Mouse (Mus musculus) kidney, postnatal 0 days (tissue): ENCODE results near the gene Mbnl2. TPM values are rescaled to one million over a fixed set of nuclear protein-coding genes. Genes with fewer than 3 reads are reported as not detected.

Source experiments
- ATAC-seq: fragments of 200-750 bp; cut with Nextera tagmentation; replicated peaks from 2 replicates; pipeline ENCODE4 v1.8.0; 2017; ENCODE audit warnings: low read depth, moderate number of reproducible peaks, moderate TSS enrichment, moderate library complexity; ENCODE audit not compliant: low FRiP score
- DNase-seq: peaks from one replicate; pipeline ENCODE4 v3.0.0-alpha.2; 2016; ENCODE audit warnings: low spot score
- H3K27ac ChIP-seq: fragments of 300-500 bp; sonication (generic); 2 replicates; pipeline ENCODE4 v1.5.1; 2014; ENCODE audit warnings: mild to moderate bottlenecking
- H3K27me3 ChIP-seq: fragments of 300-500 bp; sonication (generic); 2 replicates; pipeline ENCODE4 v1.6.1; 2014; ENCODE audit warnings: low read length, mixed read lengths; ENCODE audit not compliant: insufficient read depth
- H3K36me3 ChIP-seq: fragments of 300-500 bp; sonication (generic); 2 replicates; pipeline ENCODE4 v1.6.1; 2014; ENCODE audit warnings: low read length, mixed read lengths; ENCODE audit not compliant: insufficient read depth
- H3K4me1 ChIP-seq: fragments of 300-500 bp; sonication (generic); replicated peaks from 2 replicates; pipeline ENCODE4 v1.6.1; 2014; ENCODE audit warnings: antibody characterized with exemption, low read length, mixed read lengths; ENCODE audit not compliant: insufficient read depth
- H3K4me2 ChIP-seq: fragments of 300-500 bp; sonication (generic); 2 replicates; pipeline ENCODE4 v1.6.1; 2014; ENCODE audit warnings: mild to moderate bottlenecking, low read length, moderate library complexity, mixed read lengths
- H3K4me3 ChIP-seq: fragments of 300-500 bp; sonication (generic); replicated peaks from 2 replicates; pipeline ENCODE4 v1.5.1; 2014; ENCODE audit warnings: low read depth, low read length
- H3K9ac ChIP-seq: fragments of 300-500 bp; sonication (generic); 2 replicates; pipeline ENCODE4 v1.6.1; 2014; ENCODE audit warnings: low read depth, low read length
- H3K9me3 ChIP-seq: fragments of 300-500 bp; sonication (generic); replicated peaks from 2 replicates; pipeline ENCODE4 v1.6.1; 2016; ENCODE audit warnings: low read length, inconsistent platforms, mixed read lengths
- CTCF ChIP-seq: IDR thresholded peaks from 2 replicates; pipeline ENCODE4 v1.5.1; 2016; ENCODE audit warnings: antibody characterized with exemption, low read depth, mild to moderate bottlenecking, moderate library complexity
- WGBS: fragments of 180-500 bp; shearing (Covaris S2); extraction: QIAGEN DNeasy Blood & Tissue Kit; methylation state at CpG from one replicate; pipeline ENCODE4 v1.1.7; 2014; 5-methylcytosine and 5-hydroxymethylcytosine counted together
- polyA plus RNA-seq: library from polyadenylated mRNA; unstranded; fragments of >200 nt; fragmentation: Nextera tagmentation; extraction: Ambion mirVana; gene quantifications from 2 replicates; pipeline ENCODE4 v1.2.1, GENCODE M21; 2015

Mbnl2 gene
- polyA plus RNA-seq, 1 experiment from 2014 or later = 119 TPM

- H3K27me3 ChIP-seq = no peaks in the 10 kb centered on the region
- no peak overlapping the region for H3K27ac ChIP-seq
- H3K4me3 ChIP-seq = no peak overlapping the region
- H3K36me3 ChIP-seq = no peaks in the 10 kb centered on the region
- DNase-seq (no peak), ATAC-seq (no peak)
- WGBS = 68% methylated on average over 12 of the region's 12 CpGs
- TF ChIP-seq CTCF = no peak
- H3K4me1 ChIP-seq = peaks cover 10% of the 10 kb centered on the region
- no peak overlapping the region for H3K9ac ChIP-seq
- H3K9me3 ChIP-seq = no peaks in the 10 kb centered on the region
- no peak overlapping the region for H3K4me2 ChIP-seq
Observed at GRCm38 (mm10) chr14:120311330-120312097, 36.0 kb downstream of the Mbnl2 start.

GRCm38 (mm10) chr14:120312661-120313406 is 37.4 kb downstream of the Mbnl2 start:
- 73% methylated on average over 12 of the region's 12 CpGs for WGBS
- TF ChIP-seq CTCF = no peak
- no peak overlapping the region for H3K27ac ChIP-seq
- H3K4me1 ChIP-seq = peaks cover 2% of the 10 kb centered on the region; the same call in 1 of the 2 replicates
- H3K9me3 ChIP-seq = no peaks in the 10 kb centered on the region
- no peaks in the 10 kb centered on the region for H3K36me3 ChIP-seq
- H3K4me3 ChIP-seq = no peak overlapping the region
- H3K4me2 ChIP-seq = no peak overlapping the region
- ATAC-seq = 0 out of 2 replicates have a peak, but pooled peaks have one; percentile 55
- no peak for DNase-seq
- no peak overlapping the region for H3K9ac ChIP-seq
- H3K27me3 ChIP-seq = no peaks in the 10 kb centered on the region

GRCm38 (mm10) chr14:120313466-120313865 is 38.0 kb downstream of the Mbnl2 start:
- no peak overlapping the region for H3K4me3 ChIP-seq
- no peak overlapping the region for H3K27ac ChIP-seq
- H3K27me3 ChIP-seq = no peaks in the 10 kb centered on the region
- H3K4me2 ChIP-seq = no peak overlapping the region
- H3K36me3 ChIP-seq = no peaks in the 10 kb centered on the region
- no peaks in the 10 kb centered on the region for H3K9me3 ChIP-seq
- DNase-seq (no peak), ATAC-seq (no peak)
- H3K9ac ChIP-seq = no peak overlapping the region
- H3K4me1 ChIP-seq = peaks cover 2% of the 10 kb centered on the region; the same call in 1 of the 2 replicates
- TF ChIP-seq CTCF = no peak
- WGBS = 75% methylated on average over 8 of the region's 8 CpGs

- 80% methylated on average over 5 of the region's 5 CpGs for WGBS
- Histone ChIP-seq H3K4me2 (no peak overlapping the region), H3K27me3 (no peaks in the 10 kb centered on the region), H3K27ac (no peak overlapping the region), H3K9ac (no peak overlapping the region), H3K9me3 (no peaks in the 10 kb centered on the region), H3K4me1 (no peaks in the 10 kb centered on the region; the same call in 1 of the 2 replicates), H3K36me3 (no peaks in the 10 kb centered on the region; the same call in 1 of the 2 replicates), H3K4me3 (no peak overlapping the region)
- ATAC-seq (no peak), DNase-seq (no peak)
- TF ChIP-seq CTCF = no peak
Observed at GRCm38 (mm10) chr14:120315721-120316120, 40.3 kb downstream of the Mbnl2 start.

- TF ChIP-seq CTCF = no peak
- Histone ChIP-seq H3K4me2 (no peak overlapping the region), H3K36me3 (no peaks in the 10 kb centered on the region; the same call in 1 of the 2 replicates), H3K4me1 (no peaks in the 10 kb centered on the region; the same call in 1 of the 2 replicates), H3K4me3 (no peak overlapping the region), H3K9me3 (no peaks in the 10 kb centered on the region), H3K27ac (no peak overlapping the region), H3K9ac (no peak overlapping the region), H3K27me3 (no peaks in the 10 kb centered on the region)
- 50% methylated on average over 6 of the region's 6 CpGs for WGBS
- ATAC-seq (no peak), DNase-seq (no peak)
Observed at GRCm38 (mm10) chr14:120318326-120318935, 43.0 kb downstream of the Mbnl2 start.
